Mouse (Mus musculus): ENCODE results near the gene Gm20422.

DNA sequence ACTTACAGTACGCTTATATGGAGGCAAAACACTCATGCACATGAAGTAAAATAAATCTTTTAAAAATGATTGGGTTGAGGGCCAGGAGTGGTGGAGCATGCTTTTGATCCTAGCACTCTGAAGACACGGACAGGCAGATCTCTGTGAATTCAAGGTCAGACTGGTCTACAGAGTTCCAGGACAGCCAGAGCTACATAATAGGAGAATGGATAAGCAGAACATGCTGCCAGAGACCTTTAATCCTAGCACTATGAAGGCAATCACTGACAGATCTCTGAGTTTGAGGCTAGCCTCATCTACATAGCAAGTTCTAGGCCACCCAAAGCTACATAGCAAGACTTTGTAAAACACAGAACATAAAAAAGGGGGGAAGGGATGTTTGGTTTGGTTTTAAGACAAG, 2.6 kb downstream of the Gm20422 start:
- TF ChIP-seq CTCF (IDR thresholded peaks at IDR 0.05; ENCODE audit: low read depth, low read length) (no peak), POLR2A (IDR thresholded peaks at IDR 0.05; ENCODE audit: extremely low read depth, insufficient read depth, low read length) (no peak)

All from liver, adult 2 months (tissue).